Mouse (Mus musculus): Measurements from ENCODE around the gene Kdm4c. TPM values are rescaled to one million over a fixed set of nuclear protein-coding genes. Genes with fewer than 3 reads are reported as not detected.

Kdm4c gene
- polyA plus RNA-seq, 1 experiment from 2014 or later, result 13.9 TPM

DNA sequence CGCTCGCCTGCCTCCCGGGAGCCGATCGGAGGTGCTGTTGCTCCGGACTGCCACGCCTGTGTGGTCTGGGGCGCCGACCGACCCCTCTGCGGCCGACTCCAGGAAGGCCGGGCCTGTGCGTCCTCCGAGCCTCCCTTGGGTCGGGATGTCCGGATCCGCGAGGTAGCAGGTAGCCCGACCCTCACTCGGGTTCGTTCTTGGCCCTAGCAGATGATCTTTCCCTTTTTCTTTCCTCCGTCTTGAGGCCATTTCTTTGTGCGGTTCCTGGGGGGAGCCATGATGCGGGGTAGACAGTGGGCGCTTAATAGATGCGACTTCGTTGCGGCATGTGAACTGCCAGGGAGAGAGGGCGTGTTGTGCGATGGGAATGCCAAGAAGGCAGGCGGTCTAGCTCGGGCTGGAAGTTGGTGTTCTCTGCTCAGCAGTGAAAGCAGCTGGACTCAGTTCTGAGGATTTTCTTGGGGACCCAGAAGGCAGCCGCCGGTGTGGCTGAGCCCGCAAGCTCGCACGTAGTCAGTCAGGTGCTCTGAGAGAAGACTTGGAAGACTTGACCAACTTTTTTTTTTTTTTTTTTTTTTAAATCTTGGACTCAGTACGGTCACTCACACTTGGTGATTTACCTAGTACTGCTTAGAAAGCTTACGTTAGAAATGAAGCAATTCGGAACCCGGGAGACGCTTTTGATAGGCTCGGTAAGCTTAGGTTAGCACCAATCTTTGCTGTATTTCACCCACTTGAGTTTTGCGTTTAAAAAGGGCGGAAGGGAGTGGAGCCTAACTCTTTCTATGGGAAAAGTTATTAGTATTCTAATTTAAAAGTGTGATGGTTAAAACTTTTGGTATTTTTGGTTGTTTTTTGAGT lies 10.2 kb downstream of the Kdm4c start:
- Histone ChIP-seq H3K27ac (ENCODE audit: low read depth, low read length) (peak overlapping the region; percentile 79), H3K27me3 (ENCODE audit: control insufficient read depth, insufficient read depth, low read length) (no peaks in the 10 kb centered on the region), H3K4me3 (ENCODE audit: low read depth, low read length) (peak overlapping the region; percentile 81), H3K9me3 (ENCODE audit: control insufficient read depth, low read length) (no peaks in the 10 kb centered on the region), H3K36me3 (ENCODE audit: control insufficient read depth, insufficient read depth, low read length) (no peaks in the 10 kb centered on the region), H3K4me1 (ENCODE audit: control insufficient read depth, insufficient read depth, low read length) (no peaks in the 10 kb centered on the region; the same call in 1 of the 2 replicates), H3K4me2 (peak overlapping the region; percentile 73), H3K9ac (ENCODE audit: low read length) (peak overlapping the region; percentile 85)
- no peak for DNase-seq (ENCODE audit: low spot score, missing footprints)
- peak; percentile 53 for ATAC-seq (ENCODE audit: low FRiP score)
- WGBS, result 1% methylated on average over 46 of the region's 46 CpGs

GRCm38 (mm10) chr4:74257882-74258281 lies 15.6 kb downstream of the Kdm4c start:
- H3K27ac ChIP-seq (ENCODE audit: low read depth, low read length), result no peak overlapping the region
- DNase-seq (ENCODE audit: low spot score, missing footprints), result no peak
- H3K4me1 ChIP-seq (ENCODE audit: control insufficient read depth, insufficient read depth, low read length), result peaks cover 3% of the 10 kb centered on the region; the same call in 1 of the 2 replicates
- H3K4me3 ChIP-seq (ENCODE audit: low read depth, low read length), result no peak overlapping the region
- H3K36me3 ChIP-seq (ENCODE audit: control insufficient read depth, insufficient read depth, low read length), result no peaks in the 10 kb centered on the region
- H3K4me2 ChIP-seq, result no peak overlapping the region
- 25% methylated on average over 5 of the region's 5 CpGs for WGBS
- ATAC-seq (ENCODE audit: low FRiP score), result no peak
- H3K27me3 ChIP-seq (ENCODE audit: control insufficient read depth, insufficient read depth, low read length), result no peaks in the 10 kb centered on the region
- no peaks in the 10 kb centered on the region for H3K9me3 ChIP-seq (ENCODE audit: control insufficient read depth, low read length)
- H3K9ac ChIP-seq (ENCODE audit: low read length), result no peak overlapping the region

DNA sequence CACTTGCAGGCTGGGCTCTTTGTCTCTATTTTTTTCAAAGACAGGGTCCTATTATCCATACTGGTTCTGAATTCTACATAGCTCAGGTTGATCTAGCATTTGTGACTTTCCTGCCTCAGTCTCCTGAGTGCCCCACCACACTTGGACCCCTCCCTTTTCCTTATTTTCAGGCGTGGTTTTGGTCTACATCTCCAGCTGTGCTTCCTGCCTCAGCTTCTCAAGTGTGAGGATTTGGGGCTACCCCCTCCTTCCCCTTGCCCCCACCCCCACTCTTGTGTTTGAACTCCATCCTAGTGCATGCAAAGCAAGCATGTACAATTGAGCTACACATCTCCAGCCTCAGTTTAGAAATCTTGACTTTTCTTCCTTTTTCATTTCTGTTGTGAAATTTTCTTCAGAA lies 16.2 kb downstream of the Kdm4c start:
- H3K9me3 ChIP-seq (ENCODE audit: control insufficient read depth, low read length), result no peaks in the 10 kb centered on the region
- no peaks in the 10 kb centered on the region for H3K27me3 ChIP-seq (ENCODE audit: control insufficient read depth, insufficient read depth, low read length)
- peak; percentile 30; the same call in 1 of the 2 replicates for ATAC-seq (ENCODE audit: low FRiP score)

DNA sequence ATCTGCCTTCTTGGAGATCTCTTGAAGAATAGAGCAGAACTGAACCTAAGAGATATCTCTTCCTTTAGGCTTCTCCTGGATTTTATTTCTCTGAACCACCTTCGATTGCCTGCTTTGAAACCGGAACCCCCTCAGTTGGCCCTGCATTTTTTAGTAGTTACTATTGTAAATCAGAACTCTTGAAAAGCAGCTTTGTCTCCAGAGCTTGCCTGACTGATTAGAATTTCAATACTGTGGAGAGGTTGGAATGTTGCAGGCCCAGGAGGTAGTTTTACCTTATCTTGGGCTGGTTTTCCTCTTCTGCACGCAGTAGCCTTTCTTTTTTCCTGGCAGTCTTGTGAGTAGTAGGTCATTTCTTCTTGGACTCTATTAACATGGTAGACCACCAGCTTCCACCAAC lies 17.0 kb downstream of the Kdm4c start:
- Histone ChIP-seq H3K36me3 (ENCODE audit: control insufficient read depth, insufficient read depth, low read length) (no peaks in the 10 kb centered on the region), H3K27ac (ENCODE audit: low read depth, low read length) (no peak overlapping the region), H3K27me3 (ENCODE audit: control insufficient read depth, insufficient read depth, low read length) (no peaks in the 10 kb centered on the region), H3K9ac (ENCODE audit: low read length) (no peak overlapping the region), H3K4me2 (no peak overlapping the region), H3K4me1 (ENCODE audit: control insufficient read depth, insufficient read depth, low read length) (peaks cover 3% of the 10 kb centered on the region; the same call in 1 of the 2 replicates), H3K4me3 (ENCODE audit: low read depth, low read length) (no peak overlapping the region), H3K9me3 (ENCODE audit: control insufficient read depth, low read length) (no peaks in the 10 kb centered on the region)
- no peak for DNase-seq (ENCODE audit: low spot score, missing footprints)
- WGBS, result 20% methylated on average over 3 of the region's 3 CpGs
- no peak for ATAC-seq (ENCODE audit: low FRiP score)

More for the DNA sequence above, 16.2 kb downstream of the Kdm4c start:
- H3K4me2 ChIP-seq, result no peak overlapping the region
- DNase-seq (ENCODE audit: low spot score, missing footprints), result no peak
- no peak overlapping the region for H3K27ac ChIP-seq (ENCODE audit: low read depth, low read length)
- 25% methylated on average over 1 of the region's 1 CpGs for WGBS
- H3K9ac ChIP-seq (ENCODE audit: low read length), result no peak overlapping the region
- no peak overlapping the region for H3K4me3 ChIP-seq (ENCODE audit: low read depth, low read length)
- H3K36me3 ChIP-seq (ENCODE audit: control insufficient read depth, insufficient read depth, low read length), result no peaks in the 10 kb centered on the region
- peaks cover 3% of the 10 kb centered on the region; the same call in 1 of the 2 replicates for H3K4me1 ChIP-seq (ENCODE audit: control insufficient read depth, insufficient read depth, low read length)

- DNase-seq (ENCODE audit: low spot score, missing footprints), result no peak
- no peak overlapping the region for H3K4me2 ChIP-seq
- H3K9me3 ChIP-seq (ENCODE audit: control insufficient read depth, low read length), result no peaks in the 10 kb centered on the region
- peaks cover 3% of the 10 kb centered on the region; the same call in 1 of the 2 replicates for H3K4me1 ChIP-seq (ENCODE audit: control insufficient read depth, insufficient read depth, low read length)
- no peak overlapping the region for H3K4me3 ChIP-seq (ENCODE audit: low read depth, low read length)
- ATAC-seq (ENCODE audit: low FRiP score), result no peak
- no peak overlapping the region for H3K27ac ChIP-seq (ENCODE audit: low read depth, low read length)
- no peak overlapping the region for H3K9ac ChIP-seq (ENCODE audit: low read length)
- H3K36me3 ChIP-seq (ENCODE audit: control insufficient read depth, insufficient read depth, low read length), result no peaks in the 10 kb centered on the region
- no peaks in the 10 kb centered on the region for H3K27me3 ChIP-seq (ENCODE audit: control insufficient read depth, insufficient read depth, low read length)
These were observed 19.6 kb downstream of the Kdm4c start for GRCm38 (mm10) chr4:74261879-74262278.

DNA sequence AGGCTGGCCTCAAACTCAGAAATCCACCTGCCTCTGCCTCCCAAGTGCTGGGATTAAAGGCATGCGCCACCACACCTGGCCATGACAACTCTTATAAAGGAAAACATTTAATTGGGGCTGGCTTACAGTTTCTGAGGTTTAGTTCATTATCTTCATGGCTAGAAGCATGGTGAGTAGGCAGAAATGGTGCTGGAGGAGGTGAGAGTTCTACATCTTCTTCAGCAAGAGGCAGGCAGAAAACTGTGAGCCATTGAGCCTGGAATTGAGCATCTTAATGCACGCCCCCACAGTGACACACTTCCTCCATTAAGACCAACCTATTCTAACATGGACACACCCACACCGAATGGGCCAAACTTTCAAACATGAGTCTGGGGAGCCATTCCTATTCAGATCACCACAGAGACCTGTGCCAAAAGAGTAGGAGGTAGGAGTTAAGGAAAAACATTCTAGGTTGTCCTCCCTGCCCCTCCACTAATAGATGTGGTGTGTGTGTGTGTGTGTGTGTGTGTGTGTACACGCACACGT lies 22.2 kb downstream of the Kdm4c start:
- no peak for ATAC-seq (ENCODE audit: low FRiP score)
- whole genome bisulfite sequencing, result 90% methylated on average over 5 of the region's 5 CpGs
- no peak overlapping the region for H3K4me2 ChIP-seq
- no peak overlapping the region for H3K27ac ChIP-seq (ENCODE audit: low read depth, low read length)
- no peaks in the 10 kb centered on the region for H3K27me3 ChIP-seq (ENCODE audit: control insufficient read depth, insufficient read depth, low read length)
- H3K9ac ChIP-seq (ENCODE audit: low read length), result no peak overlapping the region
- H3K4me3 ChIP-seq (ENCODE audit: low read depth, low read length), result no peak overlapping the region
- H3K9me3 ChIP-seq (ENCODE audit: control insufficient read depth, low read length), result no peaks in the 10 kb centered on the region
- no peaks in the 10 kb centered on the region for H3K36me3 ChIP-seq (ENCODE audit: control insufficient read depth, insufficient read depth, low read length)
- no peaks in the 10 kb centered on the region for H3K4me1 ChIP-seq (ENCODE audit: control insufficient read depth, insufficient read depth, low read length)
- DNase-seq (ENCODE audit: low spot score, missing footprints), result no peak

DNA sequence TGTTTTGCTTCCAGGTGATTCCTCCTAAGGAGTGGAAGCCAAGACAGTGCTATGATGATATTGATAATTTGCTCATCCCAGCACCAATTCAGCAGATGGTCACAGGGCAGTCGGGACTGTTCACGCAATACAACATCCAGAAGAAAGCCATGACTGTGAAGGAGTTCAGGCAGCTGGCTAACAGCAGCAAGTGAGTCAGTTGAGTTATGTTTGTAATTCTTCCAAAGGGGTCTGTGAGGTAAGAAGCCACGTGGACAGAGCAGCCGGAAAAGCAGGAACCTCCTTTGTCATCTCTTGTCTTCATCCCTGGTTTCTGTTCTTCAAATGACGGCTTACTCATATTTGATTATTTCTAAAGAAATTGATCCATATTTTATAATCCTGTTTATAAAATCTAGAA lies 28.9 kb downstream of the Kdm4c start:
- Histone ChIP-seq H3K9me3 (ENCODE audit: control insufficient read depth, low read length) (no peaks in the 10 kb centered on the region), H3K27me3 (ENCODE audit: control insufficient read depth, insufficient read depth, low read length) (no peaks in the 10 kb centered on the region), H3K9ac (ENCODE audit: low read length) (no peak overlapping the region), H3K4me2 (no peak overlapping the region), H3K4me3 (ENCODE audit: low read depth, low read length) (no peak overlapping the region), H3K27ac (ENCODE audit: low read depth, low read length) (no peak overlapping the region), H3K36me3 (ENCODE audit: control insufficient read depth, insufficient read depth, low read length) (no peaks in the 10 kb centered on the region), H3K4me1 (ENCODE audit: control insufficient read depth, insufficient read depth, low read length) (no peaks in the 10 kb centered on the region)
- WGBS, result 94% methylated on average over 5 of the region's 5 CpGs
- DNase-seq (ENCODE audit: low spot score, missing footprints) (no peak), ATAC-seq (ENCODE audit: low FRiP score) (no peak)

DNA sequence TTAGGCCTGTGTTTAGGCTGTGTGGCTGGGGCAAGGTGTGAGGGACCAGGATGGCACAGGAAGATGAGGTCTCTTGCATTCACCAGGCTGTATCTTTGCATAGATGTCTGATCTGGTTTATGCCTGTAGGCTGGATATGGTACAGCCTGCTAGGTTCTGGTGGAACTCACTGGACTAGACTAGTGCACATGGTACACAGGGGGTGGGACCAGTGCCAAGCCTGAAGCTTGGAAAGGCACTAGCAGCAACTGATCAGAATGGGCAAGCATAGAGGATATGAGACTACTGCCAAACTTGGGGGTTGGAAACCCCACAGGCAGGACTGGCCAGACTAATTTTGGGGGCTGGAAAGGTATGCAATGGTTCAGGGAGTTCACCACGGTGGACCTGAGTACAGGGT lies 35.2 kb downstream of the Kdm4c start:
- Histone ChIP-seq H3K9ac (ENCODE audit: low read length) (no peak overlapping the region), H3K27ac (ENCODE audit: low read depth, low read length) (no peak overlapping the region), H3K4me3 (ENCODE audit: low read depth, low read length) (no peak overlapping the region), H3K36me3 (ENCODE audit: control insufficient read depth, insufficient read depth, low read length) (no peaks in the 10 kb centered on the region), H3K4me1 (ENCODE audit: control insufficient read depth, insufficient read depth, low read length) (no peaks in the 10 kb centered on the region), H3K4me2 (no peak overlapping the region), H3K9me3 (ENCODE audit: control insufficient read depth, low read length) (no peaks in the 10 kb centered on the region), H3K27me3 (ENCODE audit: control insufficient read depth, insufficient read depth, low read length) (no peaks in the 10 kb centered on the region)
- DNase-seq (ENCODE audit: low spot score, missing footprints) (no peak), ATAC-seq (ENCODE audit: low FRiP score) (0 out of 2 replicates have a peak, but pooled peaks have one; percentile 27)
- 80% methylated on average over 1 of the region's 1 CpGs for WGBS

GRCm38 (mm10) chr4:74280170-74280569 lies 37.9 kb downstream of the Kdm4c start:
- no peaks in the 10 kb centered on the region for H3K9me3 ChIP-seq (ENCODE audit: control insufficient read depth, low read length)
- no peak overlapping the region for H3K9ac ChIP-seq (ENCODE audit: low read length)
- no peak overlapping the region for H3K4me3 ChIP-seq (ENCODE audit: low read depth, low read length)
- no peak overlapping the region for H3K4me2 ChIP-seq
- H3K27me3 ChIP-seq (ENCODE audit: control insufficient read depth, insufficient read depth, low read length), result no peaks in the 10 kb centered on the region
- WGBS, result 81% methylated on average over 3 of the region's 3 CpGs
- no peaks in the 10 kb centered on the region for H3K36me3 ChIP-seq (ENCODE audit: control insufficient read depth, insufficient read depth, low read length)
- no peak for DNase-seq (ENCODE audit: low spot score, missing footprints)
- no peak for ATAC-seq (ENCODE audit: low FRiP score)
- no peaks in the 10 kb centered on the region for H3K4me1 ChIP-seq (ENCODE audit: control insufficient read depth, insufficient read depth, low read length)
- no peak overlapping the region for H3K27ac ChIP-seq (ENCODE audit: low read depth, low read length)
